Mouse (Mus musculus) bone marrow macrophage, adult 2 months (primary cell): ENCODE data around the gene Gm48552. TPM values are rescaled to one million over a fixed set of nuclear protein-coding genes. Genes with fewer than 3 reads are reported as not detected.

Source experiments
- H3K27ac ChIP-seq: 2 replicates; pipeline ENCODE4 v1.5.1; 2012; ENCODE audit warnings: low read depth, low read length; ENCODE audit not compliant: insufficient read depth
- H3K4me1 ChIP-seq: 2 replicates; pipeline ENCODE4 v1.6.1; 2012; ENCODE audit warnings: low read length; ENCODE audit not compliant: control insufficient read depth, insufficient read depth
- H3K4me3 ChIP-seq: 2 replicates; pipeline ENCODE4 v1.5.1; 2012; ENCODE audit warnings: mild to moderate bottlenecking, low read length, moderate library complexity; ENCODE audit not compliant: insufficient read depth
- CTCF ChIP-seq: IDR thresholded peaks from 2 replicates; pipeline ENCODE4 v1.5.1; 2012; ENCODE audit warnings: low read depth, mild to moderate bottlenecking, low read length, moderate library complexity
- POLR2A ChIP-seq: IDR thresholded peaks from 2 replicates; pipeline ENCODE4 v1.6.1; 2012; ENCODE audit warnings: mild to moderate bottlenecking, low read depth, low read length, borderline replicate concordance
- polyA plus RNA-seq: library from polyadenylated mRNA; stranded (reverse); fragments of >200 nt; gene quantifications from 2 replicates; pipeline ENCODE4 v1.2.4, GENCODE M21; 2012; ENCODE audit not compliant: missing spikeins, insufficient read depth, insufficient read length

The Gm48552 gene
- not detected in 2 replicates for polyA plus RNA-seq

- TF ChIP-seq CTCF = no peak
- TF ChIP-seq POLR2A = no peak
- H3K4me1 ChIP-seq = peaks cover 29% of the 10 kb centered on the region
- H3K4me3 ChIP-seq = no peak within 1 kb of the TSS
- H3K27ac ChIP-seq = peak within 1 kb of the TSS; percentile 58
These were observed at the start of gene Gm48552 for GRCm38 (mm10) chr10:81388505-81389055. TSS of gene Gm48552 (plus strand) at chr10:81389005.

GRCm38 (mm10) chr10:81340551-81341332, 48.1 kb upstream of the Gm48552 start:
- Histone ChIP-seq H3K27ac (no peak overlapping the region), H3K4me3 (no peak overlapping the region), H3K4me1 (peaks cover 3% of the 10 kb centered on the region; the same call in 1 of the 2 replicates)
- no peak for TF ChIP-seq POLR2A
- no peak for TF ChIP-seq CTCF

- H3K4me1 ChIP-seq = peaks cover 3% of the 10 kb centered on the region; the same call in 1 of the 2 replicates
- peak; percentile 78 for TF ChIP-seq CTCF
- no peak for TF ChIP-seq POLR2A
- no peak overlapping the region for H3K27ac ChIP-seq
- no peak overlapping the region for H3K4me3 ChIP-seq
These were observed 47.4 kb upstream of the Gm48552 start for GRCm38 (mm10) chr10:81341333-81341949.

GRCm38 (mm10) chr10:81342686-81343505, 45.9 kb upstream of the Gm48552 start, which contains the start of gene Gipc3:
TSS of gene Gipc3 (minus strand) at chr10:81343266.
- no peak for TF ChIP-seq CTCF
- TF ChIP-seq POLR2A = no peak
- Histone ChIP-seq H3K4me3 (peak within 1 kb of the TSS; percentile 60), H3K4me1 (peaks cover 3% of the 10 kb centered on the region; the same call in 1 of the 2 replicates)

GRCm38 (mm10) chr10:81344421-81345161, 44.2 kb upstream of the Gm48552 start:
- Histone ChIP-seq H3K4me3 (no peak overlapping the region), H3K4me1 (peaks cover 3% of the 10 kb centered on the region; the same call in 1 of the 2 replicates), H3K27ac (no peak overlapping the region)
- no peak for TF ChIP-seq CTCF
- no peak for TF ChIP-seq POLR2A

More at GRCm38 (mm10) chr10:81342686-81343505, 45.9 kb upstream of the Gm48552 start, which contains the start of gene Gipc3:
- no peak within 1 kb of the TSS for H3K27ac ChIP-seq

GRCm38 (mm10) chr10:81345162-81345534, 43.7 kb upstream of the Gm48552 start:
- H3K27ac ChIP-seq = no peak overlapping the region
- no peak overlapping the region for H3K4me3 ChIP-seq
- TF ChIP-seq CTCF = no peak
- no peak for TF ChIP-seq POLR2A
- peaks cover 3% of the 10 kb centered on the region; the same call in 1 of the 2 replicates for H3K4me1 ChIP-seq

- Histone ChIP-seq H3K4me1 (peaks cover 10% of the 10 kb centered on the region), H3K27ac (no peak overlapping the region), H3K4me3 (no peak overlapping the region)
- TF ChIP-seq CTCF = no peak
- no peak for TF ChIP-seq POLR2A
These were observed 42.2 kb upstream of the Gm48552 start for GRCm38 (mm10) chr10:81346453-81347067.

GRCm38 (mm10) chr10:81349146-81349545, 39.7 kb upstream of the Gm48552 start:
- Histone ChIP-seq H3K4me3 (peak overlapping the region; percentile 93), H3K27ac (0 out of 2 replicates have a peak overlapping the region, but pooled peaks have one; percentile 62), H3K4me1 (peaks cover 22% of the 10 kb centered on the region)
- no peak for TF ChIP-seq POLR2A
- TF ChIP-seq CTCF = no peak
